Mouse (Mus musculus): Measurements from ENCODE around the gene Ppp2r5c.

DNA sequence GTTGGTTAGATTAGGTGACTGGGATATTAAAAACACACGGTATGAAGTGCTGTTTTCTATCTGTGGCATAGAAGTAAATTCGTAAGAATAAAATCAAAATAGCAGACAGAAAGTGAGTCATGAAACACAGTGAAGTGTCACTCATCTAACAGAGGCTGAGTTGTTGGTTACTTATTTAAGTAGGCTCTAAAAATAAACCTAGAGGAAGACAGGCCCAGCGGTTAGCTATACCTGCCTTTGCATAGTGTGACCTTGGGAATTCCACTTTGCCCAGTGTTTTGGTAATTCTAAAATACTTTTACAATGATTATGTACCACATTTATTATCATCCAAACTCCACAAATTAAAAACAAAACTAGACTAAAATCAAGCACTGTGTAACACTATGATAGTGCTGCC lies 86.9 kb downstream of the Ppp2r5c start:
- TF ChIP-seq CTCF (IDR thresholded peaks at IDR 0.05; ENCODE audit: low read depth, low read length), result no peak
- no peak for TF ChIP-seq POLR2A (IDR thresholded peaks at IDR 0.05; ENCODE audit: borderline replicate concordance, low read depth, low read length)
